Mouse (Mus musculus): ENCODE data around the gene Dchs1. TPM values are rescaled to one million over a fixed set of nuclear protein-coding genes. Genes with fewer than 3 reads are reported as not detected.

Gene Dchs1
- polyA plus RNA-seq, 1 experiment from 2014 or later = 5.6 TPM

DNA sequence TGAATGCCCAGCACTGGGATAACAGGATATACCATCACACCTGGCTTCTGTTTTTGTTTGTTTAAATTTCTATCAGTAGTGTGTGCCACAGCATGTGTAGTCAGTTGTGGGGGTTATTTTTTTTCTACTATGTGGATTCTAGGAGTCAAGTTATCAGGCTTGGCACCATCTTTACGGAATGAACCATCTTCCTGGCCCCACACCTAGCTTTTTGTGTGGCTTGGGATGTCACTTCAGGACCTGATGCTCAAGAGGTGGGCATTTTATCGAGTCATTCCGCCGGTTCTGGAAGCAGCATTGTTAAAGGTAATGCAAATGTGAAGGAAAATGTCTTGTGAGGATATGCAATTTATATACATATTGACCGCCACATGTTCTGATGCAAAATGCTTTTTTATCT lies 18.7 kb upstream of the Dchs1 start:
- Histone ChIP-seq H3K4me2 (ENCODE audit: low read length) (no peak overlapping the region), H3K27ac (no peak overlapping the region), H3K36me3 (ENCODE audit: insufficient read depth, low read length) (peaks cover 13% of the 10 kb centered on the region; the same call in 1 of the 2 replicates), H3K4me1 (replicated peaks; ENCODE audit: insufficient read depth, low read length) (peaks cover 10% of the 10 kb centered on the region; the same call in 1 of the 2 replicates), H3K9ac (ENCODE audit: low read depth, low read length) (no peak overlapping the region), H3K9me3 (replicated peaks; ENCODE audit: low read length) (no peaks in the 10 kb centered on the region), H3K4me3 (replicated peaks; ENCODE audit: low read depth, low read length) (no peak overlapping the region), H3K27me3 (ENCODE audit: insufficient read depth, low read length) (no peaks in the 10 kb centered on the region)
- DNase-seq (ENCODE audit: low spot score) = no peak
- no peak for ATAC-seq (replicated peaks; ENCODE audit: low FRiP score, low read depth)
- 74% methylated on average over 5 of the region's 5 CpGs for WGBS
- no peak for TF ChIP-seq CTCF (IDR thresholded peaks at IDR 0.05; ENCODE audit: low read depth)

DNA sequence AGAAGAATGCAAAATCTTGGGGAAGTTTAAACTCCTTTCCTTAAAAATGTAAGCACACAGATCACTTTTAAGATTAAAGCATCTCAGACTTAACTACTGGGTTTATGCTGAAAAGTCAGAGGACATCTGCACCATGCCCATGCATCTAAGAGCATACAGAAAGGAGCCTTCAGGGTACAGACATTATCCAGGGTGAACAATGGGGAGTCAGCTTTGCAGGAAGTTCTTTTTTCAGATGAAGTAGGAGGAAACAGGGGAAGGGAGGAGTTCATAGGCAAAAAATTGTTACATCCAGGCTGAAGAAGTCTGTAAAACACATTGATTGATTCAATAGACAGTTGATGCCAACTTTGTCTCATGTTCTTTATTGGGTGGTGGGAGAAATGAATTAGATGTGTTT lies 16.0 kb upstream of the Dchs1 start:
- H3K4me3 ChIP-seq (replicated peaks; ENCODE audit: low read depth, low read length) = no peak overlapping the region
- no peak for ATAC-seq (replicated peaks; ENCODE audit: low FRiP score, low read depth)
- H3K27me3 ChIP-seq (ENCODE audit: insufficient read depth, low read length) = no peaks in the 10 kb centered on the region
- no peaks in the 10 kb centered on the region for H3K4me1 ChIP-seq (replicated peaks; ENCODE audit: insufficient read depth, low read length)
- H3K36me3 ChIP-seq (ENCODE audit: insufficient read depth, low read length) = peaks cover 4% of the 10 kb centered on the region; the same call in 1 of the 2 replicates
- H3K9ac ChIP-seq (ENCODE audit: low read depth, low read length) = no peak overlapping the region
- H3K9me3 ChIP-seq (replicated peaks; ENCODE audit: low read length) = no peaks in the 10 kb centered on the region
- DNase-seq (ENCODE audit: low spot score) = no peak
- H3K4me2 ChIP-seq (ENCODE audit: low read length) = no peak overlapping the region
- no peak overlapping the region for H3K27ac ChIP-seq
- TF ChIP-seq CTCF (IDR thresholded peaks at IDR 0.05; ENCODE audit: low read depth) = no peak

DNA sequence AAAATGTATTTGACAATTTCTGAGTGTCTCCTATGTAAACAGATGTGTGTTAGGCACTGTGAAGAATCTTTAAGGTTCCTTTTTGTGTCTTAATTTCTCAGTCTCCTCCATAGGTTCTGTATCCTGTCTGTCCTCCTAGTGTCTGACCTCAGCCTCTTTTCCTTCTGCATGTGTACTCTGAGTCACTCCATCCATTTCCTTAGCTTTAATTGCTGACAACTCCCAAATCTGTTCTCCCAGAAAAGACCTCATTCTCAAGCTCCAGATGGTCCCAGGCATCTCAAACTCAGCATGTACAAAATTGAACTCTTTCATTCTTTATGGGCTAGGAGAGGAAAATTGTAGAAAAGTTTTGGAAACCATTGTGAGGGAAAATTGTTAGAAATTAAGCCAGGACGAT lies 15.3 kb upstream of the Dchs1 start:
- no peaks in the 10 kb centered on the region for H3K27me3 ChIP-seq (ENCODE audit: insufficient read depth, low read length)
- H3K36me3 ChIP-seq (ENCODE audit: insufficient read depth, low read length) = peaks cover 3% of the 10 kb centered on the region; the same call in 1 of the 2 replicates
- ATAC-seq (replicated peaks; ENCODE audit: low FRiP score, low read depth) (no peak), DNase-seq (ENCODE audit: low spot score) (no peak)
- no peak overlapping the region for H3K4me2 ChIP-seq (ENCODE audit: low read length)
- H3K4me1 ChIP-seq (replicated peaks; ENCODE audit: insufficient read depth, low read length) = no peaks in the 10 kb centered on the region
- H3K9me3 ChIP-seq (replicated peaks; ENCODE audit: low read length) = no peaks in the 10 kb centered on the region
- no peak overlapping the region for H3K9ac ChIP-seq (ENCODE audit: low read depth, low read length)
- 45% methylated on average over 1 of the region's 1 CpGs for WGBS
- no peak for TF ChIP-seq CTCF (IDR thresholded peaks at IDR 0.05; ENCODE audit: low read depth)
- H3K27ac ChIP-seq = no peak overlapping the region
- H3K4me3 ChIP-seq (replicated peaks; ENCODE audit: low read depth, low read length) = no peak overlapping the region

DNA sequence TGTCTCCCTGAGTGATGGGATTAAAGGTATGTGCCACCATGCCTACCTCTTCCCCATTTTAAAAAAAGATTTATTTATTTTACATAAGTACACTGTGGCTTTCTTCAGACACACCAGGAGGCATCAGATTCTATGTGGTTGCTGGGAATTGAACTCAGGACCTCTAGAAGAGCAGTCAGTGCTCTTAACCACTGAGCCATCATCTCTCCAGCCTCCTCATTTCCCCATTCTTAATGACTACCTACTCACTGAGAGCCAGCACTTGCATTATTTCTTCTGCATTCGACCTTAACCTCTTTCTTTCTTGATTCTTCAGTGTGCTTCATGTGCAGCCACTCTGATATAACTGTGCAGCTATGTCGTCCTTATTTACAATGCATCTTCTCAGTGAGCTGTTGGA lies 14.9 kb upstream of the Dchs1 start:
- no peak for DNase-seq (ENCODE audit: low spot score)
- H3K36me3 ChIP-seq (ENCODE audit: insufficient read depth, low read length) = no peaks in the 10 kb centered on the region
- no peaks in the 10 kb centered on the region for H3K4me1 ChIP-seq (replicated peaks; ENCODE audit: insufficient read depth, low read length)
- TF ChIP-seq CTCF (IDR thresholded peaks at IDR 0.05; ENCODE audit: low read depth) = no peak
- no peak overlapping the region for H3K27ac ChIP-seq
- no peaks in the 10 kb centered on the region for H3K27me3 ChIP-seq (ENCODE audit: insufficient read depth, low read length)
- H3K9ac ChIP-seq (ENCODE audit: low read depth, low read length) = no peak overlapping the region
- no peak for ATAC-seq (replicated peaks; ENCODE audit: low FRiP score, low read depth)
- H3K4me3 ChIP-seq (replicated peaks; ENCODE audit: low read depth, low read length) = no peak overlapping the region
- WGBS = 50% methylated on average over 2 of the region's 2 CpGs
- H3K9me3 ChIP-seq (replicated peaks; ENCODE audit: low read length) = no peaks in the 10 kb centered on the region
- no peak overlapping the region for H3K4me2 ChIP-seq (ENCODE audit: low read length)

DNA sequence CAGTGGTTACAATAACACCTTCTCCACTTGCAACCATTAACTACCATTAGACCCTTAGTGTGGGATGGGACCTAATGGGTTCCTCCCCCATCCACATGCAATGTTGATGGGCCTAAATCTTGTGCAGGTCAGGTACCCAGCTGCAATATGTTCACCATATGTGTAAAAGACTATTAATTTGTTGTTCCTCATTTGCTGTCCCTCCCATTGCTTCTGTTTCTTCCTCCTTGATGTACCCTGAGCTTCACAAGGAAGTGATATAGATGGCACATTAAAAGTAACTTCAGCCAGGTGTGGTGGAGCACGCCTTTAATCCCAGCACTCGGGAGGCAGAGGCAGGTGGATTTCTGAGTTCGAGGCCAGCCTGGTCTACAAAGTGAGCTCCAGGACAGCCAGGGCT lies 9.5 kb upstream of the Dchs1 start:
- Histone ChIP-seq H3K9me3 (replicated peaks; ENCODE audit: low read length) (no peaks in the 10 kb centered on the region), H3K36me3 (ENCODE audit: insufficient read depth, low read length) (no peaks in the 10 kb centered on the region), H3K27me3 (ENCODE audit: insufficient read depth, low read length) (no peaks in the 10 kb centered on the region), H3K4me2 (ENCODE audit: low read length) (no peak overlapping the region), H3K27ac (no peak overlapping the region), H3K4me1 (replicated peaks; ENCODE audit: insufficient read depth, low read length) (no peaks in the 10 kb centered on the region), H3K9ac (ENCODE audit: low read depth, low read length) (no peak overlapping the region), H3K4me3 (replicated peaks; ENCODE audit: low read depth, low read length) (no peak overlapping the region)
- TF ChIP-seq CTCF (IDR thresholded peaks at IDR 0.05; ENCODE audit: low read depth) = no peak
- ATAC-seq (replicated peaks; ENCODE audit: low FRiP score, low read depth) (no peak), DNase-seq (ENCODE audit: low spot score) (no peak)
- 97% methylated on average over 3 of the region's 3 CpGs for WGBS

DNA sequence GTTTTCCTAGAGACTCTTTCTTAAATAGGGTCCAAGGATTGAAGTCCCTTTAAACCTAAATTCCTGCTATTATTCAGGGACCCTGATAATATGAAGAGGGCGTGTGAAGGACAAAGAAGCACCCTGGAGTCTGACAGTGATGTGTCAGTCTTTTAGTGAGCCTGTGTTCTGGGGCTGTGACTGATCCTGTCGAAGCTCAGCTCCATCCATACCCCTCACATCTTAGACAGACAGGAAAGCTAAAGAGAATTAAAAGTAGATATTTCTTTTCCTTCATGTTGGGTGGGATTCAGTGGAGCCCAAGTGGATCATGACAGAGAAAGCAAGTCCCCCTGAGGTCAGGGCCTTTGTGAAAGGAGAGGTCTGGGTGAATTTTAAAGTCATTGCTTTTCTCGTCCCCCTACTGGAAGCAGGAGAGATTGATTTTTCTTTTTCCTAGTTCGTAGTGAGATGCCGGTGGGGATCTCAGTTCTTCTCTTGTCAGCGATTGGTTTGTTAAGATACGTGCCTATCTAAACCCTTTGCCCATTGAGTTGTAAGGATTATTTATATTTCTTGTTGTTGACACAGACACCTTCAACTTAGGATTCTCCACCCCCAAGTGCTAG lies 8.4 kb upstream of the Dchs1 start:
- no peaks in the 10 kb centered on the region for H3K9me3 ChIP-seq (replicated peaks; ENCODE audit: low read length)
- no peak for ATAC-seq (replicated peaks; ENCODE audit: low FRiP score, low read depth)
- no peaks in the 10 kb centered on the region for H3K36me3 ChIP-seq (ENCODE audit: insufficient read depth, low read length)
- DNase-seq (ENCODE audit: low spot score) = peak; percentile 56
- no peaks in the 10 kb centered on the region for H3K4me1 ChIP-seq (replicated peaks; ENCODE audit: insufficient read depth, low read length)
- WGBS = 29% methylated on average over 7 of the region's 7 CpGs
- H3K27ac ChIP-seq = no peak overlapping the region
- no peak overlapping the region for H3K4me2 ChIP-seq (ENCODE audit: low read length)
- no peak overlapping the region for H3K9ac ChIP-seq (ENCODE audit: low read depth, low read length)
- no peak overlapping the region for H3K4me3 ChIP-seq (replicated peaks; ENCODE audit: low read depth, low read length)
- TF ChIP-seq CTCF (IDR thresholded peaks at IDR 0.05; ENCODE audit: low read depth) = peak; percentile 56
- H3K27me3 ChIP-seq (ENCODE audit: insufficient read depth, low read length) = no peaks in the 10 kb centered on the region

DNA sequence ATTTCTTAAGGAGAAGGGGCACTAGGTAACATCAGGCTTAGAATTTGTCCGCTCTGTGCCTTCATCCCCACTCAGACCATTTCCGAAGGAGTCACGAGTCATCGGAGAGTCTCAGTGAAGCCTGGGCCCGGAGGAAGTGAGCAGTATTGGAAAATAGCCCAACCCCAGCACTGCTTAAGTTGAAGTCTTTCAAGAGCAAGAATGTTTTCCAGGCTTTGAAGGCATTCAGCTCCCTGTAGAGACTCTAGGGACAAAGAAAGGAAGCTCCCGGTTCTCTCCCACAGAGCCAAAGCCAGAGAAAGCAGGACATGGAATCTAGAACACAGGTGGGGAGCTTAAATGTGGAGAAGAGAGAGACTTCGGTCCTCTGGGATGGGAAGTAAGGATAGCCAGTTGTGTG lies 6.2 kb upstream of the Dchs1 start:
- Histone ChIP-seq H3K36me3 (ENCODE audit: insufficient read depth, low read length) (no peaks in the 10 kb centered on the region), H3K9ac (ENCODE audit: low read depth, low read length) (no peak overlapping the region), H3K4me2 (ENCODE audit: low read length) (no peak overlapping the region), H3K27me3 (ENCODE audit: insufficient read depth, low read length) (no peaks in the 10 kb centered on the region), H3K4me1 (replicated peaks; ENCODE audit: insufficient read depth, low read length) (no peaks in the 10 kb centered on the region), H3K27ac (no peak overlapping the region), H3K9me3 (replicated peaks; ENCODE audit: low read length) (no peaks in the 10 kb centered on the region), H3K4me3 (replicated peaks; ENCODE audit: low read depth, low read length) (no peak overlapping the region)
- no peak for DNase-seq (ENCODE audit: low spot score)
- WGBS = 75% methylated on average over 7 of the region's 7 CpGs
- no peak for ATAC-seq (replicated peaks; ENCODE audit: low FRiP score, low read depth)
- no peak for TF ChIP-seq CTCF (IDR thresholded peaks at IDR 0.05; ENCODE audit: low read depth)
